Mouse (Mus musculus) midbrain, embryonic 12.5 days (tissue): ENCODE data around the gene G530012D18Rik. TPM values are rescaled to one million over a fixed set of nuclear protein-coding genes. Genes with fewer than 3 reads are reported as not detected.
A peak's percentile ranks its signal among the peaks of the same experiment; 100 is the strongest.
"Not testable (repeated sequence)": the region's sequence is repeated elsewhere in the genome, so short reads cannot be mapped to it uniquely, and the experiment has no call there.

ENCODE experiments used
- ATAC-seq: fragments of 200-750 bp; cut with Nextera tagmentation; 2 replicates; pipeline ENCODE4 v1.8.0; 2017; ENCODE audit warnings: low read depth, moderate TSS enrichment, moderate library complexity; ENCODE audit not compliant: low FRiP score
- H3K27ac ChIP-seq: fragments of 300-500 bp; sonication (generic); replicated peaks from 2 replicates; pipeline ENCODE4 v1.5.1; 2016; ENCODE audit warnings: mild to moderate bottlenecking
- H3K27me3 ChIP-seq: fragments of 300-500 bp; sonication (generic); 2 replicates; pipeline ENCODE4 v1.6.1; 2016; ENCODE audit warnings: mild to moderate bottlenecking
- H3K36me3 ChIP-seq: fragments of 300-500 bp; sonication (generic); 2 replicates; pipeline ENCODE4 v1.6.1; 2016
- H3K4me1 ChIP-seq: fragments of 300-500 bp; sonication (generic); 2 replicates; pipeline ENCODE4 v1.6.1; 2016
- H3K4me2 ChIP-seq: fragments of 300-500 bp; sonication (generic); replicated peaks from 2 replicates; pipeline ENCODE4 v1.6.1; 2016; ENCODE audit warnings: mild to moderate bottlenecking, moderate library complexity
- H3K4me3 ChIP-seq: fragments of 300-500 bp; sonication (generic); 2 replicates; pipeline ENCODE4 v1.5.1; 2016; ENCODE audit warnings: mild to moderate bottlenecking
- H3K9ac ChIP-seq: fragments of 300-500 bp; sonication (generic); replicated peaks from 2 replicates; pipeline ENCODE4 v1.6.1; 2016; ENCODE audit warnings: mild to moderate bottlenecking, moderate library complexity
- H3K9me3 ChIP-seq: fragments of 300-500 bp; sonication (generic); 2 replicates; pipeline ENCODE4 v1.6.1; 2016; ENCODE audit warnings: mild to moderate bottlenecking
- WGBS: fragments of 180-500 bp; shearing (Covaris S2); methylation state at CpG from one replicate; pipeline ENCODE4 v1.1.7; 2016; 5-methylcytosine and 5-hydroxymethylcytosine counted together
- polyA plus RNA-seq: library from polyadenylated mRNA; unstranded; fragments of >200 nt; fragmentation: Nextera tagmentation; extraction: Ambion mirVana; gene quantifications from 2 replicates; pipeline ENCODE4 v1.2.1, GENCODE M21; 2016

G530012D18Rik gene
- polyA plus RNA-seq = not detected in 2 replicates

- not testable (repeated sequence) for H3K9me3 ChIP-seq, H3K27ac ChIP-seq, H3K9ac ChIP-seq, H3K4me3 ChIP-seq, H3K27me3 ChIP-seq, H3K4me1 ChIP-seq, H3K36me3 ChIP-seq, ATAC-seq, H3K4me2 ChIP-seq
- WGBS = 70% methylated on average over 2 of the region's 3 CpGs
Measured at GRCm38 (mm10) chr1:85575376-85575775, at the start of gene G530012D18Rik. Gene G530012D18Rik, plus strand, starts transcription at chr1:85575676.

DNA sequence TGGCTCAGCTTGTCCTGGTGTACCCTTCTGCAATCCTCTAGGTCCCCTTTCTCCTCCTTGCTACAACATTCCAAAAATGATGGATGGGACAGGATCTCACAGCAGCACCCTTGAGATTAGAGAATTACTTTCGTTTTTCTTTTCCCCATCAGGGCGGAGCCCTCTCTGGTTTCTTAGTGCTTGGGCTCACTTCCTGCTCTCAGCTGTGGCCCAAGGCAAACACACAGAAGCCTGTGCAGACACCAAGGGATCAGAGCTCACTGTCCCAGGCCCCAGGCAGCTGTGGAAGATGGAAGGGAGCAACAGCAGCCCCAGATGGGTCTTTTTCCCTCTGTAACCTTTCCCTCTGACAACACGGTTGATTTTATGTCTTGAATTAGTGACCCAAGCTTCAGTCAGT lies 49.1 kb upstream of the G530012D18Rik start:
- not testable (repeated sequence) for H3K27me3 ChIP-seq, H3K27ac ChIP-seq, H3K36me3 ChIP-seq, ATAC-seq, H3K4me3 ChIP-seq, H3K4me2 ChIP-seq, H3K4me1 ChIP-seq, H3K9me3 ChIP-seq, H3K9ac ChIP-seq
- 66% methylated on average over 3 of the region's 3 CpGs for WGBS

DNA sequence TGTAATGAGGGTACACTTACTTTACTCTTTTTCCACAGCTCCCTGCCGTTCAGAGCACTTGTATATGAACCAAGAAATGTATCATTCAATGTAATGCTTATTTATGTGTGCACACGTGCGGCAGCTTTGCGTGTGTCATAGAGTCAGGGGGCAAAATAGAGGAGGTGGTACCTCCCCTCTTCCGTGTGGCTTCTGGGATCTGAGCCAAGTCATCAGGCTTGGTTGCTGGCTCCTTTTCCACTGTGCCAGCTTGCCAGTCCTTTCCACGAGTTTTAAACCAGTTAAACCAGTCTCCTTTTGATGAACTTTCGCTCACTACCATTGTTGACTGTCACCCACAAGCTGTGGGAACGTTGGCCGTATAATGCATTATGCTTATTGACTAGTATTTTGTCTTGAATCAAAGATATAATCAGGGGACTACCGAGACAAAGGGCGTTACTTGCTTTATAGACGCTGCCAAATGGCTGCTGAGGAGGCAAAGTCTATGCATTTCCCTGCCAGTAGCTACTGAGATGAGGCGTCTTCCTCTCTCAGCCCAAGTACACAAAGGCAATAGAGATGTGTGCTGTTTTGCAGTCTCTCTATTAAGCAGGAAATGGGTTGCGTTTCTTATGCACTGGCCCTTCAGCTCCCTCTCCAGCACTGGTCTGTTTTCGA lies 46.9 kb upstream of the G530012D18Rik start:
- H3K4me1 ChIP-seq, H3K9me3 ChIP-seq, ATAC-seq, H3K36me3 ChIP-seq, H3K4me2 ChIP-seq, H3K27me3 ChIP-seq, H3K4me3 ChIP-seq, H3K9ac ChIP-seq, H3K27ac ChIP-seq: not testable (repeated sequence)
- WGBS = 79% methylated on average over 13 of the region's 15 CpGs

GRCm38 (mm10) chr1:85543818-85544217 lies 31.7 kb upstream of the G530012D18Rik start:
- H3K4me1 ChIP-seq, H3K4me2 ChIP-seq, H3K4me3 ChIP-seq, ATAC-seq, H3K9me3 ChIP-seq, H3K27me3 ChIP-seq, H3K27ac ChIP-seq, H3K36me3 ChIP-seq, H3K9ac ChIP-seq: not testable (repeated sequence)
- WGBS = 81% methylated on average over 4 of the region's 4 CpGs

DNA sequence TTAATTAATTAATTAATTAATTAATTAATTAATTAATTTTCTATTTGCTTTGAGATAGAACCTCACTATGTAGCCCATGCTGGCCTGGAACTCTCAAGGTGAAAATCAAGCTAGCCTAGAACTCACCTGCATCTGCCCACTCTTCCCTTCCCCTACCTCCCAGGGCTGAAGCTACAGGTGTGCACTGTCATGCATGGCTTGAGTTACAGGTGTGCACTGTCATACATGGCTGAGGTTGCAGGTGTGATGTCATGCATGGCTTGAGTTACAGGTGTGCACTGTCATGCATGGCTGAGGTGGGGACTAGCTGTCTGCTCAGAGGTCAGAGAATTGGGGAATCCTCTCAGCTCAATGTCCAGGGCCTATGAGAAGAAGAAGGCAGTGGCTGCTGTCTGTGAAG lies 29.0 kb upstream of the G530012D18Rik start:
- H3K4me3 ChIP-seq, H3K27ac ChIP-seq, ATAC-seq, H3K9me3 ChIP-seq, H3K27me3 ChIP-seq, H3K4me1 ChIP-seq, H3K36me3 ChIP-seq, H3K9ac ChIP-seq, H3K4me2 ChIP-seq: not testable (repeated sequence)

- not testable (repeated sequence) for H3K9ac ChIP-seq, H3K27ac ChIP-seq, H3K36me3 ChIP-seq, ATAC-seq, H3K4me3 ChIP-seq, H3K27me3 ChIP-seq, H3K4me1 ChIP-seq, H3K4me2 ChIP-seq, H3K9me3 ChIP-seq
- WGBS = 81% methylated on average over 4 of the region's 4 CpGs
Measured at GRCm38 (mm10) chr1:85555261-85555660, 20.2 kb upstream of the G530012D18Rik start.

GRCm38 (mm10) chr1:85573554-85573953 lies 1.9 kb upstream of the G530012D18Rik start:
- not testable (repeated sequence) for H3K4me3 ChIP-seq, H3K9me3 ChIP-seq, H3K36me3 ChIP-seq, H3K27ac ChIP-seq, H3K4me1 ChIP-seq, H3K27me3 ChIP-seq, ATAC-seq, H3K4me2 ChIP-seq, H3K9ac ChIP-seq
- WGBS = 72% methylated on average over 4 of the region's 4 CpGs

- not testable (repeated sequence) for H3K36me3 ChIP-seq, H3K27ac ChIP-seq, H3K9ac ChIP-seq, ATAC-seq, H3K27me3 ChIP-seq, H3K4me1 ChIP-seq, H3K4me2 ChIP-seq, H3K9me3 ChIP-seq, H3K4me3 ChIP-seq
- 61% methylated on average over 3 of the region's 3 CpGs for WGBS
Measured at GRCm38 (mm10) chr1:85578372-85579010, 3.0 kb downstream of the G530012D18Rik start.

DNA sequence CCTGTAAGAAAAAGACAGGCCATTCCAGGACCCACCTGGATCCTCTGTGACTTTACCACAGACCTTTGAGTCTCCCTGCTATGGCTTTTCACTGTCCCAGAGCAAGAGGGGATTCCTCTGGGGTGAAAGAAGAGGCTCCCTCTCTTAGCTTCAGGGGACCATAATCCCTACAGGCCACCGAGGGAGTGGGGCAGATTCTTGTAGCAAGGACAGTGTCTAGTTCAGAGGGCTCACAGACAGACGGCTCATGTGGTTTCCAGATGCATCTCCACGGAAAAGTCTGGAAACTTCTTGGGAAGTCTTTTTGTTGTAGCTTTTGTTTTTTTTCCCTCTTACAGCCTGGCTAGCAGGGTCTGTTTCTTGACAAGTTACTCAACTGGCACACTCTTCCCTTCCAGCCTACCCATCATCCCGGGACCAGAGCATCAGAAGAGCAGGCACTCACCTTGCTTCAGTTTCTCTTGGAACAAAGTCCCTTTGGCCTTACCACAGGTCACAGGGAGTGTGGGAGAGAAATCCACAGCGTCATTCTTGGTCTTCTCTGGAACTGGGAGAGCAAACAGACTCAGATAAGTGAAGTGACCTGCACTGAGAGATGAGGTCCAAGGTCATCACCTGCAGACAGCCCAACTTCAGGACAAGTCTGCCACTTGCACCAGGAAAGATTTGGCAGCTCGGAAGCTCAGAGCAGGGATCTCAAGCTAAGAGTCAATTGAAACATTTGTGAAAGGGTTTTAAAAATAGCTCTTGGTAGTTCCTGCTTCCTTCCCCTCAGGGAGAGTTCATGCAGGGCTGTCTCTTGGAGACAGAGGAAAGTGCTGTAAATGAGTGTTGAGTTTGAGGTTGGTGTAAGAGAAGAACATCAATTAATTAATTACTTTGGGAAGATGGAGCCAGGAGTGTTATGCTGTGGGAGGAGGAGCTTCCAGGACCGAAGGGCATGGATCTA lies 4.0 kb downstream of the G530012D18Rik start:
- ATAC-seq, H3K9ac ChIP-seq, H3K4me2 ChIP-seq, H3K27ac ChIP-seq, H3K27me3 ChIP-seq, H3K36me3 ChIP-seq, H3K4me1 ChIP-seq, H3K4me3 ChIP-seq, H3K9me3 ChIP-seq: not testable (repeated sequence)
- WGBS = 76% methylated on average over 6 of the region's 7 CpGs

DNA sequence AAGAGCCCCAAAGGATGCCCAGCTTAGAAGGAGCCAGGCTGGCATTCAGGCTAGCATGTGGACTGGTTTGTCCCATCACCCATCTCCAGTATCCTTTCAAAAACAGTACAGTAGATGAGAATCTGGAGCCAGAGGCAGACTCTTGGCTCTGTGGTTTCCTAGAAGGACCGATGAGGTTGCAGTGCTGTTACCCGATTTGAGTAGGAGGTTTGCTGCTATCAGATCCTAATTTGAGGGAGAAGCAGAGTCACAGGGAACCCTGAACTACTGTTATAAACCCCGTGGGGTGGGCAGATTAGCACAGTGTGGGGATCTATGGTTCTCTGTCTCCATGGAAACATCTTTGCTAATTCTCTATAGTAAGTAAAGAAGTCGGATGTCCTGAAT lies 4.7 kb downstream of the G530012D18Rik start:
- H3K27me3 ChIP-seq, H3K9me3 ChIP-seq, H3K9ac ChIP-seq, H3K36me3 ChIP-seq, H3K27ac ChIP-seq, H3K4me2 ChIP-seq, H3K4me1 ChIP-seq, H3K4me3 ChIP-seq: not testable (repeated sequence)
- ATAC-seq = peak; percentile 56; the same call in 1 of the 2 replicates
- WGBS = 65% methylated on average over 3 of the region's 4 CpGs

DNA sequence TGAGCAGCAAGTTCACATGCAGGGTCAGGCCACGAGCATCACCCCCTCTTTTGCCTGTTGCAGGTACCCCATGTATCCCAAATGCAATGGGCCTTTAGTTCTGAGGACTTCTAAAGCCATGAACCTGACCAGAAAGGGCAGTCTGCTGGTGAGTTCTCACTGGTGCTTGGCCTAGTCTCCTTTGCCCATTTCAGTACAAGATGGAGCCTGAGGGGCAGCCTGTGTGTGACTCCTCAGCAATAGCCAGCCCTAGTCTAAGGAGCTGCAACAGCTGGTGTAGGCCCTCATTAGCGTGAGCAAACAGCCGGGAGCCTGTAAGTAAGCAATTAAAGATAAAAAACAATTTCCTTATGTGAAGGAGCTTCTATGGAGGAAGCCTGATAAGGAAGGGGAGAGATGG lies 5.1 kb downstream of the G530012D18Rik start:
- WGBS = 74% methylated on average over 3 of the region's 3 CpGs
- not testable (repeated sequence) for H3K4me3 ChIP-seq, H3K36me3 ChIP-seq, H3K4me1 ChIP-seq, H3K9me3 ChIP-seq, H3K27ac ChIP-seq, H3K9ac ChIP-seq, H3K4me2 ChIP-seq, H3K27me3 ChIP-seq
- ATAC-seq = 0 out of 2 replicates have a peak, but pooled peaks have one; percentile 23

- 29% methylated on average over 5 of the region's 5 CpGs for WGBS
- H3K9me3 ChIP-seq, H3K4me2 ChIP-seq, ATAC-seq, H3K27me3 ChIP-seq, H3K9ac ChIP-seq, H3K27ac ChIP-seq, H3K36me3 ChIP-seq, H3K4me3 ChIP-seq, H3K4me1 ChIP-seq: not testable (repeated sequence)
Measured at GRCm38 (mm10) chr1:85581518-85581917, 6.0 kb downstream of the G530012D18Rik start.
